Mouse (Mus musculus) E14TG2a.4 (cell line): ENCODE results near the gene Krt6a.

Experiments
- CTCF ChIP-seq: conservative IDR thresholded peaks from 2 replicates; pipeline ENCODE4 v1.5.1; 2014; ENCODE audit warnings: low read length
- NANOG ChIP-seq: IDR thresholded peaks from 2 replicates; pipeline ENCODE4 v1.6.1; 2014; ENCODE audit warnings: borderline replicate concordance, low read length, mixed read lengths
- POU5F1 ChIP-seq: IDR thresholded peaks from 2 replicates; pipeline ENCODE4 v1.6.1; 2014; ENCODE audit warnings: low read length, borderline replicate concordance

DNA sequence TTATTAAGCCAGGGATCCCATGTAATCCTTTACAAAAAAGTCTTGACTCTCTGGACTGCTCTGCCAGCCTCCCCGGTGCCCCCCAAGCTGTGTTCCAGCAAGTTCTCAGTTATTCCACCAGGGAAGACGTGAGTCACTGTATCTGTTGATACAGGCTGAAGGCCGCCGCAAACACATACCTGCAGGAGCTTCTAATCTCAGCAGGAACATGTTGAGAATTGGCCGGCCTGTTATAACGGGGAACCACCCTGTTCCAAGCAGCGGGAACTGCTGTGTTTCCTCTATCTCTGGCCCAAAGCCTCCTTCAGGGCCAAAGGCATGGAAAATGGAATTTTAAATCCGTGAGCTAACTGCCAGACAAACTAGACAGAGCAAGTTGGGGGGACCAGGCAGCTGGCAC, 19.6 kb upstream of the Krt6a start:
- no peak for TF ChIP-seq CTCF
- no peak for TF ChIP-seq NANOG
- TF ChIP-seq POU5F1, result no peak
